Mouse (Mus musculus): ENCODE measurements at regions not wholly inside any gene's neighbourhood (a gene's known extent, or its start where the extent isn't known, plus 50 kb on each side); places are given as distances from the start of the nearest gene placed in this dataset.

DNA sequence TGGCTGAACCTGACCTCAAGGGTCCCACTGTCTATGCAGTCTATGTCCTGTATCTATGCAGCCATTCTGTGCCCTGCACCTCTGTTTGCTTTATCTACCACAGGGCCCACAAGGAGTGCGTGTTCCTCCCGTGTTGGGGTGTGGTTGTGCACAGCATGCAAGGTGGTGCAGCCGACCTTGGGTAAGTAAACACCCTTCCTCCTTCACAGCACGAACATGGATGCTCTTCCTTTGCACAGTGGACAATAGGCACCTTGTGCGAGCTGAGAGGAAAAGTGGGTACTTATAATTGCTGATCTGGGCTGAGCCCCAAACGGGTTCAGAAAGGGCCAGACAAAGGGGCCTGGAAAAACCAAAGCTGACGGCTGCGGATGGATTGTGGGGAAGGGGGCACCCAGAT lies 91.3 kb upstream of the 1600014C23Rik start:
- DNase-seq (ENCODE audit: low spot score) = no peak

- no peak for DNase-seq (ENCODE audit: low spot score)
Measured at GRCm38 (mm10) chr17:45823501-45823900, 89.9 kb upstream of the 1600014C23Rik start.

GRCm38 (mm10) chr17:45822427-45822826 lies 88.8 kb upstream of the 1600014C23Rik start:
- no peak for DNase-seq (ENCODE audit: low spot score)

DNA sequence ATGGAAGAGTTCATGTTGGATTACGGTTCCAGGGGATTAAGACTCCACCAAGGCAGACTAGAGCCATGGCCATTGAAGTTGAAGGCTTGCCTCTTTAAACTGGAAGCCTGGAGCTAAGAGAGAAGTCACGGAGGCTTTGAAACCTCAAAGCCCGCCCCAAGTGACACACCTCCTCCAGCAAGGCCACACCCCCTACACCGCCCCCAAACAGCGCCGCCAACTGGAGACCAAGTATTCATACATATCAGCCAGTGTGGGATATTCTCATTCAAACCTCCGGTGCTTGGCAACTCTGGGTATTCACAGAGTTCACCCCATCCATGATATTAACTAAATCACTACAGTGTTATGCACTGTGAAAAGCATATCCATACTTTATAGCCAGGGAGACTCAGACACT lies 87.7 kb upstream of the 1600014C23Rik start:
- DNase-seq (ENCODE audit: low spot score) = peak; percentile 69

- DNase-seq (ENCODE audit: low spot score) = no peak
Measured at GRCm38 (mm10) chr17:45819143-45819542, 85.5 kb upstream of the 1600014C23Rik start.

- no peak for DNase-seq (ENCODE audit: low spot score)
Measured at GRCm38 (mm10) chr17:45816566-45816965, 82.9 kb upstream of the 1600014C23Rik start.

DNA sequence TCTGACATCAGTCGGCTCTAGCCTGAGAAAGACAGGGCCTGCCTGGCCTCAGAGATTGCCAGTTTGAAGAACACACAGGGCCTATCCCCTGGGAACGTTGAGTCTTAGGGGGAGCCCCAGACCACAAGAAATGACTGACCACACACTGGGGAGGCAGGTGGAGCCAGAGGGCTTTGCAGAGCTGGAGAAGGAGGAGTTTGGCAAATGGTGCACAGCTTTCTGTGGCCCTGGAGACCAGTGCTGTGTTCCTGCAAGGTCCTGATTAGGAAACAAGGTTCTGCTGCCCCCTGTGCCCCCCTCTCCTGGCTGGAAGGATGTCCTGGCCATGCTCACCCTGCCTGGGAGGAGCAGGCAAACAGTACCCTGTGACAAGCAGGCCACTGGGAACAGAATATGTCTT lies 82.2 kb upstream of the 1600014C23Rik start:
- DNase-seq (ENCODE audit: low spot score) = no peak

GRCm38 (mm10) chr17:45815341-45815740 lies 81.7 kb upstream of the 1600014C23Rik start:
- no peak for DNase-seq (ENCODE audit: low spot score)

DNA sequence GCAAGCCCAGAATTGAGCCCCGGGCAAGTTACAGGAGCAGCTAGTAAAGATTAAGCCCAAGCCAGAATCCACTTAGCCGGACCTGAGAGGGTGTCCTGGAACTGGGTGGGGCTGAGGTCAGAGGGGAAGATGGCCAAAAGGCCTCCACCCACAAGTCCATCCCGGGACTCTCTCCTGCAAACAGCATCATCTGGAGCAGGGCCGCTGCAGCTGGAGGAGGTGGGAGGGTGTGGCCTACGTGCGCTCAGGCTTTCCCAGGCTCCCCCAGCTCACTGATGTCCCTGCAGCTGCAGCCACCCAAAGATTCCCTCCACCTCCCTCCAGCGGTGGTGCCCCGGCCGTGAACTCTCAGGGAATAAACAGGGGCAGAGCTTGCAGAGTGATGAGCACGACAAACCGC lies 80.9 kb upstream of the 1600014C23Rik start:
- DNase-seq (ENCODE audit: low spot score) = no peak

- no peak for DNase-seq (ENCODE audit: low spot score)
Measured at GRCm38 (mm10) chr17:45813956-45814355, 80.3 kb upstream of the 1600014C23Rik start.

DNA sequence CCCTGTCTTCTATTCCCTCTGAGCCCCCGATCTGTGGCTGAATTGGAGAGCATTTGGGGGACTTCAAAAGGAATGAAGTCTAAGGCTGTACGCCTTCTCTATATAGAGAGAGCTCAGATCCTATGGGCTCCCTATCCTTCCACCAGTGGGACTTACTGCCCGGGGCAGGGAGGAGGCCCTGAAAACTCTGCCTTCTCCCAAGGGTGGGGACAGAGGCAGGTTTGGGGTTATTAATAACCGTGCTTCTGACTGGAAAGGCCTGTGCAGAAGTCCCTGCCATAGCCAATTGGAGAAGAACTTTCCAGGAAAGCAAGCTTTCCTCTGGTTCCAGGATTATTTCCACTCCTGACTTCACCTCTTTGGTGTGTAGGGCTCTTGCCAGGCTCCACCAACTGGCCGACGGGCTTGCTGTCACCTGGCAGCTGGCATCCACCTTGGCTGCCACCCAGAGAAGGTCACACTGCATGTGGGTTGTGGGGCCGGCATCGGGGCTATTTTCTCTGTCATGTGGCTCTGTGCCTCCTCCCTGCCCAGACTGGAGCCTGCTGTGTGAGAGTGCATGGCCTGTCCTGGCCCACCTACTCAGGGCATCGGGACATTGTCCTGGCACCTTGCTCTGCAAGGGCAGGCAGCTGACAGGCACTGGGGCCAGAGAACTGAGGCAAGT lies 78.8 kb upstream of the 1600014C23Rik start:
- DNase-seq (ENCODE audit: low spot score) = no peak

DNA sequence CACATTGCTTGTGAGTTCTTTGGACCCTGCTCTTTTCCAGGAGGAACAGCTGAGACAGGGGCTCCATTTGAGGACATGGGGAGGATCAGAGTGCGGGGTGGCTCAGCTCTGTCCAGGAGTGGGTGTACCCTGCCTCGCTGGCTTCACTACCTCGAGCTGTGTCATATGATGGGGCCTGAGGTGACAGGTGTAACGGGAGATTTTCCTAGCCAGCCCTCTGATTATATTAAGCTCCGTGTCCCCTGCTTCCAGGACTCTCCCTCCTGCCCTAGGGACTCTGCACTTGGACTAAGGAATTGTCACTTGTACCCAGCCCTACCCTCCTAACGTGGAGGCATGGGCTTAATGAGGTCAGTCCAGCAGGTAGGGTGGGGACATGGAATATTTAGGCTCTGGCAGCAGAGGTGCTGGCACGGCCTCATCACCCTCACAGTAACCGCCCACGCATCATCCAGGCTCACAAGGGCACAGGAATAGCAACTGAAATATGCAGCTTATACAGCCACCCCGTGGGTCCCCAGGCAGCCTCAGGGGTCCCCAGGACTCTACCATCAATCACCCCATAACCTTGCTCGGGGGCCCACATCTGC lies 78.1 kb upstream of the 1600014C23Rik start:
- DNase-seq (ENCODE audit: low spot score) = no peak

GRCm38 (mm10) chr17:45809728-45810127 lies 76.1 kb upstream of the 1600014C23Rik start:
- DNase-seq (ENCODE audit: low spot score) = no peak

DNA sequence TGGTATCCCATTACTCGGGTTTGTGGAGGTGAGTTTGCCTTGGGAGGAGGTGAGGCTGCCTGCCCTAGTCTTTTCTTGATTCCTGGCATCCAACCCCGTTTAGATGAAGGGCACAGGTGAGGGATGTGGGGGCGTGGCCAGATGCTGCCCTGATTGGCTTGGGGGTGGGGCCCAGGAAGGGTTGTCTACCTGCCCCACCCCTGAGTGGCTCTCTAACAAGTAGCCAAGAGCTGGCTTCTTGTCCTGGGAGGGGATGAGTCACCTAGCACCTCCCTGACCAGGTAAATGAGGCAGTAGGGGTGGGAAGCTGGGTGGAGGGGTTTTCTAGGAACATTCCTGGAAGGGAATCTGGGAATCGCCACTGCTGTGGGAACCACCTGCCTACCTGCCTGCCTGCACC lies 74.7 kb upstream of the 1600014C23Rik start:
- DNase-seq (ENCODE audit: low spot score) = no peak

DNA sequence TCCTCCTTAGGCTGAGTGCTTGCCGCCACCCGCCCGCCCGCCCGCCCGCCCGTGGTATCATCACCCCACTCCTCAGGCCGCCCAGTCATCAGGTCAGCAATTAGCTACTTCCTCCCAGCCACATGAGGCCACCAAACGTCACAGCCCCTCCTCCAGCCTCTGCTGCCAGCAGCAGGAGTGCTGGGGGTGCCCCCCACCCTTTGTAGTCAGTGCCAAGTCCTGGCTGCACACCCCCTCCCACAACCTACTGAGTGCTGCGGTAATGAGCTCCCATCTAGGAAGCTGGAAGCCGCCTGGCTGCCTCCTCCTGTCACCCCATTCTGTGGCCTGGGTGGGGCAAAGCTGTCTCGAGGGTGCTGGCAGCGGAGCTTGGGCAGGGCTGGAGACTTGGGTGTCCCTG lies 73.8 kb upstream of the 1600014C23Rik start:
- DNase-seq (ENCODE audit: low spot score) = no peak

- DNase-seq (ENCODE audit: low spot score) = no peak
Measured at GRCm38 (mm10) chr17:45806831-45807230, 73.2 kb upstream of the 1600014C23Rik start.

DNA sequence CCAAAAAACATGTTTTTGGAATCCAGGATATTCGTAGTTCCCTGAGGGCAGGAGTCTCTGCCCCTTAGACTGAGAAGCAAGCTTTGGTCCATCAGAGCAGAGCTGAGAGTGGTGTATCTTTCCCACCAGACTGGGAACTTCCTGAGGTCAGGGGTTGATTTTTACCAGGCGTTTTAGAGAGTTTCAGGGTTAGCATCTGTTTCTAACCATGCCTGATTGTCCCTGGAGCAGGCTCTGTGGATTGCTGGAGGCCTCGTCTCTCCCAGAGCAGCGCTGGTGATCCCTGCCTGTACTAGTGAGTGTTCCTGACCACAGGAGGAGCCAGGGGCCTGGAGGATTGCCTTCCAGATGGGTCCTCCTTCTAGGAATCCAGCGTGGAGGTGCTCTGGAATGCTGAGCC lies 72.8 kb upstream of the 1600014C23Rik start:
- no peak for DNase-seq (ENCODE audit: low spot score)

- DNase-seq (ENCODE audit: low spot score) = peak; percentile 73
Measured at GRCm38 (mm10) chr17:45805471-45806082, 71.9 kb upstream of the 1600014C23Rik start.

GRCm38 (mm10) chr17:45803331-45803730 lies 69.7 kb upstream of the 1600014C23Rik start:
- DNase-seq (ENCODE audit: low spot score) = no peak

DNA sequence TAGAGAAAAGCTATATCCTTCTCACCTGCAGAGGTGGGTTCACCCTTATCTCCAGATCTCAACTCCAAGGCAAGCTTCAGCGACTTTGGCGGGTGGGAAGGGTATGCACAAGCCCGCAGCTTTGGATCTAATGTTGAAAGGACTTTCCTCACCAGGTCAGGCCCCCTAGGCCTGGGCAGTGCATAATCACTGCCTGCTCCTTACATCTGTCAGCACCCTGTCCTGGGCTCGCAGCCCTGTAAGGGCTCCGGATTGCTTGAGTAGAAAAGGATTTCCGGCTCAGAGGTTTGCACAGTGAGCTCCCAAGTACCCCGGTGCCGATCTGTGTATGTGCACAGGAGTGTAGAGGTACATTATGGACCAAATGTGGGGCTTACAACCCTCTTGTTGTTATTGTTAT lies 68.8 kb upstream of the 1600014C23Rik start:
- no peak for DNase-seq (ENCODE audit: low spot score)

- DNase-seq (ENCODE audit: low spot score) = no peak
Measured at GRCm38 (mm10) chr17:45799725-45800124, 66.1 kb upstream of the 1600014C23Rik start.

DNA sequence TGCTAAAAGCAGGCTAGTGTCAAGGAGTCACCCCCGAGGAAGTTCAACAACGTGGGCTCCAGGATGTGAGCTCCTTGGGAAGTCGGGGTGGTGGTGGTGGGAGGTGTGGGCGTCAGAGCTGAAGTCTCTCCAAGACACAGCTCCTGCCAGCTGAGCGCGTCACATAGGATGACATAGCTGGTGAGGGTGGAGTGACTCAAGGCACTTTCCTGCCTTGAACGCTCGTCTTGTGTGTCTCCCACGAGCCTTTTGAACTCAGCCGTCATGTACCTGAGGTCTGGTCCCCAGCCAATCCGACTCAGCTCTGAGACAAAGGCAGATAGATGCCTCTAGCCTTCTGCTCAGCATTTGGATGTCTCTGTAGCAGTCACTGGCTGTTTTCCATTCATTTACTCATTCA lies 65.4 kb upstream of the 1600014C23Rik start:
- no peak for DNase-seq (ENCODE audit: low spot score)

GRCm38 (mm10) chr17:45798456-45798855 lies 64.8 kb upstream of the 1600014C23Rik start:
- no peak for DNase-seq (ENCODE audit: low spot score)

GRCm38 (mm10) chr17:45797121-45797520 lies 63.5 kb upstream of the 1600014C23Rik start:
- DNase-seq (ENCODE audit: low spot score) = no peak

Data from testis, postnatal 10 days (tissue).